Mouse (Mus musculus): ENCODE measurements around the gene Farsb. TPM values are rescaled to one million over a fixed set of nuclear protein-coding genes. Genes with fewer than 3 reads are reported as not detected.

Farsb gene
- polyA plus RNA-seq, 1 experiment from 2014 or later, result 160 TPM

DNA sequence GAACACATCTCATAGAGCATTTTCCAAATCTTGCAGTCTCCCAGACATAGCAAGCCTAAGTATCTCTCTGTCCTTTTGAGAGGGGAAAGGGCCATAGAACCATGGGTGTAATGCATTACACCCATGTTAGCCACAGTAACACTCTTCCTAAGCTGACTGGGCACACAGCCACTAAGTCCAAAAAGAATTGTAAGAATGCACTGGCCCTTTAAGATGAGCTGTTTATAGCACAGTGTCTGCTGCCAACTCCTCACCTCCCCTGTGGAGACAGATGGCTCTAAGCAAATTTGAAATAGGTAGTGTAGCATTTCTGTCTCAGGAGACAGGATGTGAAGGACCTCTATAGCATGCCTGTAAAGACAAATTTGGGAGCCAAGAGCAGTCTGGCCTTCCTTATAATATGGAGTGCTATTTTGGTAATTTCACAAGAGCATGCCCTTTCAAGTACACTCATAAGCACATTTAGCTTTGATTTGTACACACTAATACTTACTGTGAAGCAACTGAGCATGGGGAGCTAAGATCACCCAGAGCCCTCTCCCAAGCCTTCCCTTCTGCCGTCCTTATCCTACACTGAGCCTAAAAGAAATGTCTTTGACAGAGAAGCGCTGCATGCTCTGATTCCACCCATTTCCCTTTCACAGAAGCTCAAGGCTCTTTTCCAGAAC lies 117.0 kb downstream of the Farsb start:
- no peaks in the 10 kb centered on the region for H3K4me1 ChIP-seq
- no peak overlapping the region for H3K9ac ChIP-seq
- WGBS (ENCODE audit: insufficient replicate concordance), result 72% methylated on average over 2 of the region's 2 CpGs
- no peaks in the 10 kb centered on the region for H3K36me3 ChIP-seq
- no peak overlapping the region for H3K27ac ChIP-seq
- no peak for ATAC-seq
- no peak overlapping the region for H3K4me3 ChIP-seq
- no peak overlapping the region for H3K4me2 ChIP-seq
- H3K9me3 ChIP-seq (replicated peaks), result no peaks in the 10 kb centered on the region
- no peaks in the 10 kb centered on the region for H3K27me3 ChIP-seq (replicated peaks)

DNA sequence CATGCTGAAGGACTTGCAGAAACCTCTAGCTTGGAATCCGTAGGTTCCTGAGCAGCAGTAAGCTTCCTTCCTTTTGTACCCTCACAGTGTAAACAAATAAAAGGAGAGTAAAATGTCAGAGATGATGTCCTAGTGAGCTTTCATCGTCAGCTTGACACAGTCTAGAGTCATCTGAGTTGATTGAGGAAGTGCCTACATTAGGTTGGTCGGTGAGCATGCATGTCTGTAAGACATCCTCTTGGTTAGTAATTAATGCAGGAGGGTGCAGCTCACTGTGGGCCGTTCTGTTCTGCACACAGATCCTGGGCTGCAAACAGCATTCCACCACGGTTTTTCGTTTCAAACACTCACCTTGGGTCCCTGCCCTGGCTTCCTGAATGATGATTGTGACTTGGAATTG lies 118.6 kb downstream of the Farsb start:
- H3K9ac ChIP-seq, result no peak overlapping the region
- H3K4me1 ChIP-seq, result no peaks in the 10 kb centered on the region
- H3K36me3 ChIP-seq, result no peaks in the 10 kb centered on the region
- ATAC-seq, result no peak
- no peak overlapping the region for H3K4me2 ChIP-seq
- H3K27ac ChIP-seq, result no peak overlapping the region
- WGBS (ENCODE audit: insufficient replicate concordance), result 35% methylated on average over 6 of the region's 6 CpGs
- H3K4me3 ChIP-seq, result no peak overlapping the region
- H3K27me3 ChIP-seq (replicated peaks), result no peaks in the 10 kb centered on the region
- no peaks in the 10 kb centered on the region for H3K9me3 ChIP-seq (replicated peaks)

Other genes with a start within 250 kb of the Farsb start
- 0.13 and 0.32 TPM in 2 replicates for gene Sgpp2, start 178.6 kb downstream of the Farsb start, polyA plus RNA-seq (2016; fragmentation: Nextera tagmentation; extraction: Ambion mirVana)
- not detected in 2 replicates for gene Mogat1, start 22.1 kb upstream of the Farsb start, polyA plus RNA-seq (2016; fragmentation: Nextera tagmentation; extraction: Ambion mirVana)
- gene BC035947, start 23.3 kb upstream of the Farsb start, polyA plus RNA-seq (2016; fragmentation: Nextera tagmentation; extraction: Ambion mirVana), result not detected in 2 replicates
- gene Acsl3, start 168.9 kb upstream of the Farsb start, polyA plus RNA-seq (2016; fragmentation: Nextera tagmentation; extraction: Ambion mirVana), result 29.8 and 30.5 TPM in 2 replicates
- 1.1 and 1.7 TPM in 2 replicates for gene Utp14b, start 169.1 kb upstream of the Farsb start, polyA plus RNA-seq (2016; fragmentation: Nextera tagmentation; extraction: Ambion mirVana)

Data from liver, embryonic 12.5 days (tissue).